Mouse (Mus musculus) neural tube, embryonic 11.5 days (tissue): ENCODE results near the gene Tcf25. TPM values are rescaled to one million over a fixed set of nuclear protein-coding genes. Genes with fewer than 3 reads are reported as not detected.
"Not testable (repeated sequence)": the region's sequence is repeated elsewhere in the genome, so short reads cannot be mapped to it uniquely, and the experiment has no call there.

Source experiments
- ATAC-seq: fragments of 200-750 bp; cut with Nextera tagmentation; 2 replicates; pipeline ENCODE4 v1.8.0; 2017; ENCODE audit warnings: moderate number of reproducible peaks, mild to moderate bottlenecking, moderate TSS enrichment, moderate library complexity; ENCODE audit not compliant: insufficient read depth, low FRiP score, low TSS enrichment
- DNase-seq: peaks from one replicate; pipeline ENCODE4 v3.0.0-alpha.2; 2015; ENCODE audit warnings: low spot score
- H3K27ac ChIP-seq: fragments of 300-500 bp; sonication (generic); 2 replicates; pipeline ENCODE4 v1.5.1; 2014; ENCODE audit warnings: low read depth, mild to moderate bottlenecking, low read length
- H3K27me3 ChIP-seq: fragments of 300-500 bp; sonication (generic); 2 replicates; pipeline ENCODE4 v1.6.1; 2014; ENCODE audit warnings: mild to moderate bottlenecking, low read length, mixed read lengths; ENCODE audit not compliant: control insufficient read depth, insufficient read depth
- H3K36me3 ChIP-seq: fragments of 300-500 bp; sonication (generic); 2 replicates; pipeline ENCODE4 v1.6.1; 2014; ENCODE audit warnings: mild to moderate bottlenecking, low read length, moderate library complexity, mixed read lengths; ENCODE audit not compliant: control insufficient read depth, insufficient read depth
- H3K4me1 ChIP-seq: fragments of 300-500 bp; sonication (generic); 2 replicates; pipeline ENCODE4 v1.6.1; 2014; ENCODE audit warnings: low read length, mixed read lengths; ENCODE audit not compliant: control insufficient read depth, insufficient read depth
- H3K4me2 ChIP-seq: fragments of 300-500 bp; sonication (generic); 2 replicates; pipeline ENCODE4 v1.6.1; 2014; ENCODE audit warnings: low read depth, mild to moderate bottlenecking, moderate library complexity
- H3K4me3 ChIP-seq: fragments of 300-500 bp; sonication (generic); 2 replicates; pipeline ENCODE4 v1.5.1; 2014; ENCODE audit warnings: low read depth, low read length
- H3K9ac ChIP-seq: fragments of 300-500 bp; sonication (generic); 2 replicates; pipeline ENCODE4 v1.6.1; 2014; ENCODE audit warnings: mild to moderate bottlenecking, low read length
- H3K9me3 ChIP-seq: fragments of 300-500 bp; sonication (generic); 2 replicates; pipeline ENCODE4 v1.6.1; 2016; ENCODE audit warnings: low read length; ENCODE audit not compliant: control insufficient read depth
- WGBS: fragments of 180-500 bp; shearing (Covaris S2); extraction: QIAGEN DNeasy Blood & Tissue Kit; methylation state at CpG from one replicate; pipeline ENCODE4 v1.1.7; 2014; 5-methylcytosine and 5-hydroxymethylcytosine counted together
- polyA plus RNA-seq: library from polyadenylated mRNA; unstranded; fragments of >200 nt; fragmentation: Nextera tagmentation; extraction: Ambion mirVana; gene quantifications from 2 replicates; pipeline ENCODE4 v1.2.1, GENCODE M21; 2014

Tcf25 gene
- polyA plus RNA-seq, 1 experiment from 2014 or later = 217 TPM

DNA sequence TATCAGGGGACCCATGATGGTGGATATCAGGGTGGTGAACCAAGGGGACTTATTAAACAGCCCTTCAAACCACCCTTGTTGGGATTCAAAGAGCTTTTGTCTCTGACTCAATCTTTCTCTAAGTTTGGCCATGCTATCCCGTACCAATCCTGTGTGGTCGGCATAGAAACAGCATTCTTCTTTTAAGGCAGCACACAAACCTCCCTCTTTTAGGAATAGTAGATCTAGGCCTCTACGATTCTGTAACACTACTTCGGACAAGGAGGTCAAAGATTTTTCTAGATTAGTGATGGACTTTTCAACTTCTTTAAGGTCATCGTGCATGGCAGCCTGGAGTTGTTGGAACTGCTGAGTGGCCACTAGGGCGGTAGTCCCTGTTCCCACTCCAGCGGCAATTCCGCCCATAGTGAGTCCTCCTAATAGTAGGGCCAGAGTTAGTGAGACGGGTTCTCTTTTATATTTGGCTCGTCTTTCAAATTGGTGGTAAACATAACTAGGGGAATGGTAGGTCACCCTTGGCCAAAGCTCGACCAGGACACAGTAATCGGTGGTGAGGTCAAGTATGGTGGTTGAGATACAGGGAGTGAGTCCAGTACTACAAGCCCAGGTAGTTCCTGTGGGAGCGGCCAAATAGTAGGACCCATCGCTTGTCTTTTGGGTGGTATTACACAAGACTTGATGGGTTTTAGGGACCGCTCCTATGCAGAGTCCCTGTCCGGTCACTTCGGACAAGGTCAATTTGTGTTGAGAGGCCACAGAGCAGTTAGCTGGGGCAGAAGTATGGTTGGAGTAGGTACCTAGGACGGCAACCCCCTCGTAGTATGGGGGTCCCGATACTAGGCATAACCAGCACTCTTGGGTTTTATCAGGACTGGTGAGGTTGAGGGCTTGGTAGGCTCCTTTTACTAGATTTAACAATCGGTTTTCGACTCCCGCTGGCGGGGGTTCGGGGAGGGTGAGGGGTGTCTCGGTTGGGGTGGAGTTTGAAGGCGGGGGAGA lies 53.3 kb downstream of the Tcf25 start:
- DNase-seq = no peak
- 97% methylated on average over 27 of the region's 27 CpGs for WGBS

DNA sequence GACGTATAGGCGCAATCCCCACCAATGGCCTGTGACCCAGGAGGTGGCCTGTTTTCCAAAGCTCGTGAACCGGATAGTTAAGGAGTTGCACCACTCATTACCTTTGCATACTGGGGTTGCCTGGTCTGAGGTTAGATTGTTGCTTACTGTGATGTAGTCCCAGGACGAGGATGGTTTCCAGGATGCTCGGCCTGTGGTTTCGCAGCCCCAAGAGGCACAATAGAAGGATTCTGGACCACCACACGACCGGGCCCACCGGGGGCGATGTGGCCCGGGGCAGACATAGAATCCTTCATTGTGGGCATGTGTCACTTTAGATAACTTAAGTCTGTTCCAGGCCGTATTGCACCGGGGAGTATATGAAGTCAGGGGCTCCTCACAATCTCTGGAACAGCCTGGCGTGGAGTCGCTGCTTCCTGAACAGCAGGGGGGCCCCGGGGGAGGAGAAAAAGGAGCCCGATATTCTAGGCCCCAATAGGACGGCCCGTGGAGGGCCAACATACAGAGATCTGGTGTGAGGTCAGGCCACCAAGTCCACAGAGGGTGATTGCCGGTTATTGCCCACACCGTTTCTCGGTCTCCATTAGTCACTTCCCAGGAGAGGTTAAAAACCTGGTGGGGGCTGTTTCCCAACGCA lies 54.2 kb downstream of the Tcf25 start:
- H3K27me3 ChIP-seq = no peaks in the 10 kb centered on the region
- H3K9ac ChIP-seq = no peak overlapping the region
- no peaks in the 10 kb centered on the region for H3K4me1 ChIP-seq
- DNase-seq (no peak), ATAC-seq (no peak)
- no peaks in the 10 kb centered on the region for H3K36me3 ChIP-seq
- WGBS = 96% methylated on average over 24 of the region's 24 CpGs
- H3K4me2 ChIP-seq = no peak overlapping the region
- H3K4me3 ChIP-seq = no peak overlapping the region
- peaks cover 18% of the 10 kb centered on the region for H3K9me3 ChIP-seq
- no peak overlapping the region for H3K27ac ChIP-seq

More for the DNA sequence above, 53.3 kb downstream of the Tcf25 start:
- H3K27ac ChIP-seq = no peak overlapping the region
- no peaks in the 10 kb centered on the region for H3K27me3 ChIP-seq
- H3K9me3 ChIP-seq = peaks cover 14% of the 10 kb centered on the region
- H3K9ac ChIP-seq = no peak overlapping the region
- H3K4me2 ChIP-seq = no peak overlapping the region
- no peak overlapping the region for H3K4me3 ChIP-seq
- no peaks in the 10 kb centered on the region for H3K36me3 ChIP-seq
- H3K4me1 ChIP-seq = no peaks in the 10 kb centered on the region
- ATAC-seq = no peak

DNA sequence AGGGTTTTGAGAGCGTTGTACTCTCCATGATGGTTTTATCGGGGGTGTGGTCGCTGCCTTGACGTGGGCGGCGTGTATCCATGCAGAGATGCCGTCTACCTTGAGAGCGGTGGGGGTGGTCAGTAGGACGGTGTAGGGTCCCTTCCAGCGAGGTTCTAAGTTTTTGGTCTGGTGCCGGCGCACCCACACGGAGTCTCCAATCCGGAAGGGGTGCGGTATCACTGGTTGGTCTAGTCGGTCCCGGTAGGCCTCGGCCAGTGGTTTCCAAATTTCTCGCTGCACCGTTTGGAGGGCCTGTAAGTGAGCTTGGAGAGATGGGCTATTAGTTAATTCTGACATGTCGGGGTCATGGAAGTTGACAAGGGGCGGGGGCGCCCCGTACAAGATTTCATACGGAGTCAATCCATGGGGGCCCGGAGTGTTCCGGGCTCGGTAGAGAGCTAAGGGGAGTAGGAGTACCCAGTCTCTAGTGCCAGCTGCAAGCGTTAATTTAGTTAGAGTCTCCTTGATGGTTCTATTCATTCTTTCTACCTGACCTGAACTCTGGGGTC lies 54.9 kb downstream of the Tcf25 start:
- WGBS = 97% methylated on average over 29 of the region's 29 CpGs
- Histone ChIP-seq H3K4me1 (no peaks in the 10 kb centered on the region), H3K27ac (no peak overlapping the region), H3K9ac (no peak overlapping the region), H3K27me3 (no peaks in the 10 kb centered on the region), H3K36me3 (no peaks in the 10 kb centered on the region), H3K4me2 (no peak overlapping the region), H3K4me3 (no peak overlapping the region), H3K9me3 (peaks cover 21% of the 10 kb centered on the region)
- ATAC-seq = no peak
- no peak for DNase-seq

DNA sequence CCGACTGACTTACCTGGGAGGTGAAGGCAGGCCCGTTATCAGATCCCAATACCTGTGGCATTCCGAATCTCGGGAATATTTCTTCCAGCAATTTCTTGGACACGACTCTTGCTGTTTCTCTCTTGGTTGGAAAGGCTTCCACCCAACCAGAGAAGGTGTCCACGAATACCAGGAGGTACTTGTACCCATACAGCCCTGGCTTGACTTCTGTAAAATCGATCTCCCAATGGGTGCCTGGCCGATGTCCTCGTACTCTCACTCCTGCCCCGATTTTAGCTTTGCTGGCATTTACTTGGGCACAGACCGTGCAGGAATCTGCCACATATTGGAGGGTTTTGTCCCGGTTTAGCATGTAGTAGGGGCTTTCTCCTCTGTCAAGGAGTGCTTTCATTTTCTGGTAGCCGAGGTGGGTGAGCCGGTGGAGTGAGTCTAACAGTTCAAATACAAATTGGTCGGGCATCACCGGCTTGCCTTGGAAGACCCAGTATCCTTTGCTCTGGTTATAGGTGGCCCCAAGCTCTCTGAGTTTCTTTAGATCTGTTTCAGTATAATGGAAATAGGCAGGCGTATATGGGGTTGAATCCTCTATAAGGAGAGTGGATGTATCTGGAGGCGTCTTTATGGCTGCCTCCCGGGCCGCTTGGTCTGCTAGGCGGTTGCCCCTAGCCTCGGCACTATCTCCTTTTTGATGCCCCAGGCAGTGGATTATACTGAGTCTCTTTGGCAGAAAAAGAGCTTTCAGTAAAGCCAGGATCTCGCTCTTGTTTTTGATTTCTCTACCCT lies 55.6 kb downstream of the Tcf25 start:
- Histone ChIP-seq H3K27ac (no peak overlapping the region), H3K4me2 (no peak overlapping the region), H3K4me3 (no peak overlapping the region), H3K9me3 (peaks cover 21% of the 10 kb centered on the region), H3K4me1 (no peaks in the 10 kb centered on the region), H3K27me3 (no peaks in the 10 kb centered on the region), H3K9ac (no peak overlapping the region), H3K36me3 (no peaks in the 10 kb centered on the region)
- ATAC-seq = no peak
- DNase-seq = no peak
- 94% methylated on average over 23 of the region's 23 CpGs for WGBS

- peaks cover 23% of the 10 kb centered on the region for H3K9me3 ChIP-seq
- not testable (repeated sequence) for ATAC-seq
These were observed 56.1 kb downstream of the Tcf25 start for GRCm38 (mm10) chr8:123429722-123430013.

DNA sequence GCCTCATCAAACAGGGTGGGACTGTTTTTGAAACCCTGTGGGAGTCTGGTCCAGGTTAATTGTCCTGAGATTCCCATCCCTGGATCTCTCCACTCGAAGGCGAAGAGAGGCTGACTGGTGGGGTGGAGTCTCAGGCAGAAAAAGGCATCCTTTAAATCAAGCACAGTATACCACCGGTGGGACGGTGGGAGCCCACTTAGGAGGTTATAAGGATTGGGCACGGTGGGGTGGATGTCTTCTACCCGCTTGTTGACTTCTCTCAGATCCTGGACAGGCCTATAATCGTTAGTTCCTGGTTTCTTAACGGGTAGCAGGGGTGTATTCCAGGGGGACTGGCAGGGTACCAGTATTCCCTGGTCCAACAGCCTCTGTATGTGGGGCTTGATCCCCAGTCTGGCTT lies 57.4 kb downstream of the Tcf25 start:
- ATAC-seq, H3K4me1 ChIP-seq, DNase-seq, H3K36me3 ChIP-seq, H3K4me3 ChIP-seq, H3K27ac ChIP-seq, H3K9ac ChIP-seq, H3K27me3 ChIP-seq, H3K4me2 ChIP-seq: not testable (repeated sequence)
- WGBS = 95% methylated on average over 6 of the region's 8 CpGs
- H3K9me3 ChIP-seq = peaks cover 23% of the 10 kb centered on the region

More at GRCm38 (mm10) chr8:123429722-123430013, 56.1 kb downstream of the Tcf25 start:
- H3K27me3 ChIP-seq, H3K4me3 ChIP-seq, H3K4me2 ChIP-seq, H3K9ac ChIP-seq, H3K27ac ChIP-seq, H3K4me1 ChIP-seq, DNase-seq, H3K36me3 ChIP-seq: not testable (repeated sequence)
- 95% methylated on average over 14 of the region's 15 CpGs for WGBS

GRCm38 (mm10) chr8:123431616-123432365 lies 58.2 kb downstream of the Tcf25 start:
- no peaks in the 10 kb centered on the region for H3K27me3 ChIP-seq
- H3K4me1 ChIP-seq = no peaks in the 10 kb centered on the region
- no peak overlapping the region for H3K4me3 ChIP-seq
- ATAC-seq (no peak), DNase-seq (no peak)
- no peak overlapping the region for H3K27ac ChIP-seq
- H3K4me2 ChIP-seq = no peak overlapping the region
- H3K9ac ChIP-seq = no peak overlapping the region
- H3K9me3 ChIP-seq = peaks cover 23% of the 10 kb centered on the region
- no peaks in the 10 kb centered on the region for H3K36me3 ChIP-seq
- 96% methylated on average over 25 of the region's 25 CpGs for WGBS

DNA sequence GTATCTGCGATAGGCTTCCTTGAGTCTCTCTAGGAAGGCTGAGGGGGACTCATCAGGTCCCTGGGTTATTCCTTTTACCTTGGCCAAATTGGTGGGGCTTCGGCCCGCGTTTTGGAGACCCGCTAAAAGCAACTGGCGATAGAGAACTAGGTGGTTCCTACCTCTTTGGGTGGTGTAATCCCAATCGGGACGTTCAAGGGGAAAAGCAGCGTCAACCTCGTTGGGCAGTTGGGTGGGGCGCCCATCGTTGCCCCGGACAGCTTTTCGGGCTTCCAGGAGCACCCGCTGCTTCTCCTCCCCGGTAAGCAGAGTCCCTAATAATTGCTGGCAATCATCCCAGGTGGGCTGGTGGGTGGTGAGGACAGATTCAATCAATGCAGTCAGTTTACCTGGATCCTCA lies 58.8 kb downstream of the Tcf25 start:
- ATAC-seq (no peak), DNase-seq (no peak)
- no peaks in the 10 kb centered on the region for H3K27me3 ChIP-seq
- no peak overlapping the region for H3K9ac ChIP-seq
- no peaks in the 10 kb centered on the region for H3K4me1 ChIP-seq
- no peak overlapping the region for H3K4me3 ChIP-seq
- no peak overlapping the region for H3K27ac ChIP-seq
- peaks cover 19% of the 10 kb centered on the region for H3K9me3 ChIP-seq
- WGBS = 93% methylated on average over 16 of the region's 16 CpGs
- H3K4me2 ChIP-seq = no peak overlapping the region
- no peaks in the 10 kb centered on the region for H3K36me3 ChIP-seq
